Mouse (Mus musculus) v-Abl transformed pro-B cells (cell line): ENCODE measurements at regions not wholly inside any gene's neighbourhood (a gene's known extent, or its start where the extent isn't known, plus 50 kb on each side); places are given as distances from the start of the nearest gene placed in this dataset.

Experiments used
- in situ Hi-C, 2 experiments: fragments of 400-800 bp; cut with MboI; formaldehyde crosslinking; loops; one replicate each; pipeline ENCODE4 v1.15.1; 2025; ENCODE audit not compliant: unreplicated experiment in 2 of 2

DNA sequence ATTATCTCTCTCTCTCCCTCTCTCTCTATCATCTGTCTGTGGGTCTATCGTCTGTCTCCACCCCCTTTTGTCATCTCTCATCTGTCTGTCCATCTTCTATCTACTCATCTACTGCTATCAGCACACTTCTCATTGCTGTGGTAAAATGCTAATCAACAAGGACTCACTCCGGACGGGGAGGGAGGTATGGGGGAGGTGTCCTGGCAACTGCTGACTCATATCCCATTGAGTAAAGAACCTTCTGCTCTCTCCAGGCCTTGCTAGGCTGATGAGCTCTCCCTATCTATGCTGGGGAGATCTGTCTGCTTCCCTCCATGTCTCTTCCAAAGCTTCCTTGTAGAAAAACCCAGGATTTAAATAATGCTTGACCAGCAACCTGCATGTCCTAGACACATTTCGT lies 140.9 kb upstream of the Gm26897 start:
- in situ Hi-C loops = no loop called here

DNA sequence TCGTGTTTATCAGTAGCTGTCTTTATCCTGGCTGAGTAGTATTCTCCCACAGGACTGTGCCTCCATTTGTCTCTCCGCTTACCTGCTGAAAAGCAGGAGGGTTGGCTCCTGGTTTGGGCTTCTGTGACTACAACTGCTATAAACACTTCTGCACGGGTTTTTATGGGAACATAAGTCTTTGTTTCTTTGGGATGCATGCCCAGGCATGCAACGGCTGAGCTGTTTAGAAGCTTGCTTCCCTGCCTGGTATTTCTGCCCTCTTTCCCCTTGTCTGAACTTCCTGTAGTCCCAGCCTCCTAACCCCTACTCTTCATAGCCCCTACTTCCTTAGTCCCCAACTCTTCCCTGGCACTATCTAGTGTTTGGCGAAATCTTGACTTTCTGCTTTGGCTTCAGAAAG lies 139.6 kb upstream of the Gm26897 start:
- in situ Hi-C loops = no loop called here

DNA sequence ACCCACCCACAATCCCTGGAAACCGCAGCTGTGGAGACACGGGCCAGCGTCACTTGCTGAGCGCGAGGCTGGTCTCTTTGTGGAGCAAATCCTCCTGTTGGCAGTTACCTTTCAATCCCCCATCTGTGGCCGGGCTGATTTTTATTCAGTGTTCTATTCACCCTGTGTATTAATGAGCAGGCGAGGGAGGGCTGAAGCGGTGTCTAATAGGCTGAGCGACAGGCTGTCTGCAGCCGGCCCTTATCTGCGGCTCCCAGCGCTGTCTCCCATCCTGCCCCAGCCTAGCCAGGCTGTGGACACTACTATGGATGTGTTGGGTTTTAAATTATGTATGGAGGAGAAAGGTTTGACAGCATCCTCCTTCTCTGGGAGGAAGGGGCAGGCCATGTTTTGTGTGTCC lies 138.3 kb upstream of the Gm26897 start:
- in situ Hi-C loops = no loop called here

DNA sequence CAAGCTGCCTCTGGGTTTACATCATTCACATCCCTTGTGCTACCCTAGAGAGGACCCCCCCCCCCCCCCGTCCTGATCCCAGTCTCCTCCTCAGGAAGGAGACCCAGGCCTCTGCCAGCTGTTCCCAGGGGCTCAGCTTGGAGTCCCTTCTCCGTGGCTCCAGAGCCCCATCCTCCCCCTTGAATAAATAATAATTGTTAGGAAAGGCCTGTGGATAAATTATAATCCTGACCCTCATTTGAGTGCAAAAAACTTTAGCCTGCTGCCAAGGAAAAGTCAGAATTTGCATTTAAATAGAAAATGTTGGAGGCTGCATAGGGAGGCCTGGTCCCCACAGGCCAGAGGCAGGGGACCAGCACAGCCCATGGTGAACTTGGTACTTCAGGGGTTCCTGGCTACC lies 136.0 kb upstream of the Gm26897 start:
- in situ Hi-C loops = no loop called here

DNA sequence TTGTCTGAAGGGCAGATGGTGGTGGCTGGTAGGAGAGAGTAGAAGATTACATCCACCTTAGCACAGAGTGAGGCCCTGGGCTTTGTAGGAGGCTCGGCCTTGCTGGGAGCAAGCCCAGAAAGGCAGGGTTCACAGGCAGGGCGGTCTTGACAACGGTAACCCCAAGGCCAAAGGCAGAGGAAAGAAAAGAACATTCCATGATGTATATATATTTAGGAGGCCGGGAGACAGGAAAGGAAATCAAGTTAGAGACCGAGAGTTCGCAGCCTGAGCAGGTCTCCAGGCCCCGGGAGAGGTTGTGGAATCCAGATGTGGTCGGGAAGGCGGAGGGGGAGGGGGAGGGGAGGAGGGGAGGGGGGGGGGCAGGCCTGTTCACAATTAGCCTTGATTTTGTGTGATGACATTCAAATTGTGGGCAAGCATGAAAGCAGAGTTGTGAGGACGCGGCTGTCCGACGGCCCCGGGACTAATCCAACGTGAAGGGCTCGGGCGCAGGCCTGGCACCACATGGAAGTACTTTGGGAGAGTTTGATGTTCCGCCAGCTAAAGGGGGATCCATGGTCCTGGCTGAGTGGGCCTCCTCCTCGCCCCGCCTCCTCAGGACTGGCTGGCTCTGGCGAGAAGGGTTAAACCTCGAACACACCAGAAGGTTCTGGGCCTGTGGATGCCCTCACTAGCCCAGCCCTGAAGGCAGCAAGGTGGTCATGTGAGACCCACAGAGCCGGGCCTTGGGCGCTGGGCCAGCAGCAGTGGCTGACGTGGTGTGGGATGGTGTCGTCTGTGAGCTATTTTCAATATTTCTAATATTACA lies 131.8 kb upstream of the Gm26897 start:
- in situ Hi-C loops = no loop called here

DNA sequence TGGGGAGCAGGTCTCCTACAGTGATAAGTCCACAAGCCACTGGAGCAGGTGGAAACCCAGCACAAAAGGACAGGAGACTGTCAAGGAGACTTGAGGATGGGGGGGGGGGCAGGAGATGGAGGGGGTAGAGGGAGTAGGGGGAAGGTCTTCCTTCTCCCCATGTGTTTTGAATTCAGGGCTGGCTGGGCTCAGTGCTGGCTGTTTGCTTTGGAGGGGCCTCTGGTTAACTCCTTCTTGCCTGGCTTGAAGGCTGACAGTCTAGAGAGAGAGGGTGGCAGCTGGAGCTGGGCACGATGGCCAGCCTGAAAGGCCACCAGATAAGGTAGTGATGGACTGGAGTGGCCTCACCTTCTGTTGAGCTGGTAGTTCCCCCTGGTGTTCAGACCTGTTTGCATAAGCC lies 120.0 kb upstream of the Gm26897 start:
- in situ Hi-C loops = no loop called here

DNA sequence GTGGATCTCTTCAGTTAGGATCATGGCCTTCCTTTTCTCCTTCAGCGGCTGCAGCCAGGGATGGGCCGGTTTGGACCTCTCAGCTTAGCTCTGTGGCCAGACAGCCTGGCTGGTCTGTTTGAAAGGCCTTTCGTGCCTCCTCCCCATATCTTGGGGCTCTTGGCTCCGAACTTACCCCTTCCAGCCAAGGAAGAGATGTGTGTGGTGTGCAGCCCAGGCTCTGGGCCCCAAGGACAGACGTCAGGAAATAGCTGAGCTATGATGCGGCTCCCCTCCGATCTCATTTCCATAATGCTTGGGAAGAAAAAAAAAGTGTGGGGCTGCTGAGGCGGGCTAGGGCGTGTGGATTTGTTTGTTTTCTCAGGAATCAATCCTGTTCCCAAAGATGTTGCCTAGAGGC lies 113.8 kb upstream of the Gm26897 start:
- in situ Hi-C loops = no loop called here

DNA sequence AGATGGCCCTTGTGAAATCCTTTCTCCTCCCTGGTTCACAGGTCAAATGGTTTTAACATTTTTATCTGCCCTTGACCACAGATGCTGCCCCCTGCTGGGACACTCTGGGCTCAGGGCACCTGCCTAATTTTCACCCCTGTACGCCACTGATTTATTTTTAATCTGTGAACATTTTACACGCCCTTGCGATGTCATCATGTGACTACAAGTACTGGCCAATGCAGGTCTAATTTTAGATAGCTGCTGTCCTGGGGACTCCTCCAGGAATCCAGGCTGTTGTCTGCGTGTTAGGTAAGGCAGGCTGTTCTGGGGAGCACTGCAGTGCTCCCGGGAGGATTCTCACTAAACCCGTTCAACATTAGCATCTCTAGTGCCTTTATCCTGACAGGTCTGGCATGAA lies 113.1 kb upstream of the Gm26897 start:
- in situ Hi-C loops = no loop called here

DNA sequence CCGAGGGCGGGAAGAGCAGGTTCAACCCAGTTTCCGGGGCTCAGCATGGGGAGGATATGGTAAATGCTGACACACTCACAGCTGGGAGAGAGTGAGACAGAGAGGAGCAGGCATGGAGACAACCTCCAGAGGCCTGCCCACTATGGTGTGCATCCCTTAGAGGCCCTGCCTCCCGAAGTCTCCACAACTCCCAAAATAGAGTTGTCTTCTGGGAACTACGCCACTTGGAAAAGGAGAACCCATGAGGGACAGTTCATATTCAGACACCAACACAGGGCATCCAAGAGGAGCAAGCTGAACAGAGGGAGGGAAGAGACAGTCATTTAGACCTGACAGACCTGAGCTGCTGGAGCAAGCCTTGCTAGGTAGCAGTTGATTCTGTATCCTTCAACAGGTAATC lies 111.2 kb upstream of the Gm26897 start:
- in situ Hi-C loops = no loop called here

DNA sequence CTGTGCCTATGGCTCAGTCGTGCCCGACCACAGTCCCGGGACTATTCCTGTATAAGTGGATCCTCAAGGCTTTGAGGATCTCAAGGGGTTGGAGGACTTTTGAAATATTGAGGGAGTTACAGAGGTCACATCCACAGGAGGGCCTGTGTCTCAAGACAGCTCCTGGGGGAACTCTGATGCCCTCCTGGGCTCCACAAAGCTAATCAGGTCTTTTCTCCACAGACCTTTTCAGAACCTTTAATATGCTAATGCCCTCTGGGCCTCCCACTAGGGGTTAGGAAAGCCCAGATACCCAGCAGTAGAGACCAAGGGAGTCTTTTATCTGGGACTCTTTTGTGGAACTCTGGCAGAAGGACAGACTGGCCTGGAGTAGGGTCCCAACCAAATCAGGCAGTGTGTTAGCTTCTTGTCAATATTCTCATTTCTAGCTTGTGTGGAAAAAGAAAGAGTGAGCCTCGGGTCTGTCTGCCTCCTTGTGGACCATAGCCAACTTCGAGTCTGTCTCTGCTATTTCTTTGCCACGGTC lies 107.4 kb upstream of the Gm26897 start:
- in situ Hi-C loops = no loop called here

DNA sequence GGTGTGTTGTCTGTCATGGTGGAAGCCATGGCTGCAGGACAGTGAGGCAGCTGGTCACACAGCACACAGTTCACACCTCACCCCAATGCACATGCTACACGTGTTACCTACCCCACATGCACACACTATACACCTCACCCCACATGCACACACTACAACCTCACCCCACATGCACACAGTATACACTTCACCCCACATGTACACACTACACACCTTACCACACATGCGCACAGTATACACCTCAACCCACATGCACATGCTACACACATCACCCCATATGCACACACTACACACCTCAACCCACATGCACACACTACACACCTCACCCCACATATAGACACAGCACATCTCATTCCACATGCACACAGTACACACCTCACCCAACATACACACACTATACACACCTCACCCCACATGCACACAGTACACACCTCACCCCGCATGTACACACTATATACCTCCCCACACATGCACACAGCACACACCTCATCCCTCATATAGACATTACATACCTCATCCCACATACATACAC lies 103.3 kb upstream of the Gm26897 start:
- in situ Hi-C loops = no loop called here

DNA sequence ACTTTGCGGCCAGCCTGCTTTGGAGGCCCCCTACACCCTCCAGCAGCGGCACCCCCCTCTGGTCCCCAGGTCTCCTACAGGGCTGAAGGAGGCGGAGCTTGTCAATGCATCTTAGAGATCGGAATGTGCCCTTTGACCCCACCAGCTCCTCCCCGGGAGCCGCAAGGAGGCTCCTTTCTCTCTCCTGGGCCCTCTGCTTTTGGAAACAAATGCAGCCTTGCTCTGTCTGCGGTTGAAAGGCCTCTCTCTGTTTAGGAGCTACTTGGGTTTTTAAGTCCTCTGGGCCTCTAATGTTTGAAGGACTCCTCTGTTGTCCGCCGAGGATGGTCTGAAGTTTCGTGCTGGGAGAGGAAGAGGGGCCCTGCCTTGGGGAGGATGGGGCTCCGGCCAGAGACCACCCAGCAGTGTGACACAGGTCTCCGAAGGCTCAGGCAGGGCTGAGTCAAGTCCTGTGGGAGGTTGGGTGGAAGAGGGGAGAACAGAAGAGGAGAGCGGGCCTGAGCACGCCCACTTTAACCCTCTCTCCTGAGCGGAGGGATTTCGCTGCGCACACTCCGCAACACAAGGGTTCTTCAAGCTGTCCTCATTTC lies 102.1 kb upstream of the Gm26897 start:
- in situ Hi-C loops = no loop called here

DNA sequence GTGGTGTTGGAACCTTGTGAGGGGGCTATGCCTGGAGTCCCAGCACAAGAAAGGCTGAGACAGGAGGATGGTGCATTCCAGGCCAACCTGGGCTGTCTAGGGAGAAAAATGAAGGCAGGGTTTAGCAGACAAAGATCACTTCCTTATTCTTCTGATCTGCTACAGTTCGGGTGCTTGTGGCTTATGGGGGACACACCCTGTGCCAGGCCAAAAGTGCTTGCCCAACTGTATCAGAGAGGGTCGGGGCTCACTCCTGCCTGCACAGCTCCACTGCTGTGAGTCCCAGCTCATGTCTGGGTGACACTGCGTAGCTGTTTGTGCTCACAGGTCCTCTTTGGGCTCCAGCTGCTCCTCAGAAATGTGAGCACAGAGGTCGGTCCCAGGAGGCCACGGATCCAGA lies 98.6 kb upstream of the Gm26897 start:
- in situ Hi-C loops = no loop called here

DNA sequence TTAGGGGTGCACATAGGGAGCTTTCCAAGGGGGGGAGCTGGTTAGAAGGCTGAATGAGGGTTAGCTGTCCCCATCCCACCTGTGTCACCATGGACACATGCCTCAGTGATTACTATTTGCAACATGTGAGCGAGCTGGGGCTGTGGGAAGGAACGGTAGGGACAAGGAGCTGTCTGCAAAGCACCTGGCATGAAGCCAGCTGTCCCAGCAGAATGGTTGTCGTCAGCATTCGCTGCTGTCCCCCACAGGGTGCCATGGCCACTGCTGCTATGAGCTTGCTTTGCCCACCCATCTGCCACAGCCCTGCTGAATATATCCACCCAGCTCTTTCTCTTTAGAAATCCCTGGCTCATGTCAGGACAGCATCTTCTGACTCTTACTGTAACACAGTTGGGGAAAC lies 96.8 kb upstream of the Gm26897 start:
- in situ Hi-C loops = no loop called here

DNA sequence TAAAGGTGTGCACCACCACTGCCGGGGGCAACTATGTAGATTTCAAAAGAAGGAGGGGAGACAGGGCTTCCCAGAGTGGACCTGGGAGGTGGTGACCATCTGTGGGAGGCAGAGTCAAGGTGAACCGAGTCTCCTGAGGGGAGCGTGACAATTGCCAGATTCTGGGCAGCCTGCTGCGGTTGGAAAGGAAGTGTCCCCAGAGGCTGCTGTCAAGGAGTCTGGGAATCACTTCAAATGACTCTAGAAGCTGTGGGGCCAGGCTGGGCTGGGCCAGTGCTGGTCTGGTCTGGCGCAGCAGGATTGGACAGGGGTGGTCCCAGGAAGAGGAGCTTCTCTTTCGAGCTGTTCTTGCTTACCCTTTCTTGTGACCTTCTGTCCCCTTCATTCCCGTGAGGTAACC lies 95.4 kb upstream of the Gm26897 start:
- in situ Hi-C loops = no loop called here

DNA sequence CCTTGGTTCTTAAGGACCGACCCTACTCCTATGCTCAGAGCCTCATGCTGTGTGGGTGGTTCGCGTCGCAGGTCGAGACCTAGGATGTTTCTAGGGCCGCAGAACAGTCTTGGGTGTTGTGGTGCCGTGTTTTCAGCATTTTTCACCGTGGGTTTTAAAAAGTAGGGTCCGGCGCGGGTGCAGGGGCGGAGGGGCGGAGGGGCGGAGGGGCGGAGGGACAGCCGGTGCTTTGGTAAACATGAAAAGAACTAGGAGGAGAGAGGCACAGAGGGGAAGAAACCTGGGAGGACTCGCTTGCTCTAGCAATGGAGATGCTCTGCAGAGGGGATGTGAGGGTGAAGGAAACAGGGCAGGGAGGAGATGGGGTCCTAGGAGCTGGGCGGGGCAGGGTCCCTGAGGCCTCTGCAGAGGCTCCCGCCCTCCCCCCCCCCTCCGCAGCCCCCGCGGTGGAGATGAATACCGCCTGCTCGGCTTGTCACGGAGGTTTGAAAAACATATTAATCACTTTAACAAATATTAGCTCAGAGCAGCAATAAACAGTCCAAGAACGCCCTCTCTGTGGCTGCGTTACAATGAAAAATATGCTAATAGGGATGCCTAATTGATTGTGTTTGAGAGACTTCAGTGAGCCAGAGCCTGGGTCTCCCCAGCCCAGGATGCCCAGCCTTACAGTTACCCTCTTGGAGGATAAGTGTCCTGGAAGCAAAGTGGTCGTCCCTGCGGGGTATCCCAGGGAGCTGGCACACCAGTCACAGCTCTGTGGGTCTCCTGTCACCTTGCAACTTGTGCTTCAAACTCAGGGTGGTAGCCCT lies 94.0 kb upstream of the Gm26897 start:
- in situ Hi-C loops = no loop called here

DNA sequence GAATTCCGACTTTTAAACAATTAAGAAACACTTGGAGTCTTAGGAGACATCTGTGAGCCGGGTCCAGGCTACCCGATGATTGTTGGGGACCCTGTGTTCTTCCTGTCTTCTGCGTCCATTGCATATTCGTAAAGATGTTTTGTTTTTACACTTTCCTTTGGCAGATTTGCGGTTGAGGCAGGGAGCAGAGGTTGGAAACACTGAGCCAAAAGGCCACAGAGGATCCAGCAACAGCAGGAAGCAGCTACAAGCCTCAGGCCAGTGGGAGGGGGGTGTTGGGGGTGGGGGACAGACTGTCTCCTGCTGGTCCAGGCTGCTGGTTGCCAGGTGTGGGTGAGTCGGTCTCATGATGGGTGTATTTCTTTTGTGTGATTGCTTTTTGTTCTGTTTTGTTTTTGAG lies 92.7 kb upstream of the Gm26897 start:
- in situ Hi-C loops = no loop called here

DNA sequence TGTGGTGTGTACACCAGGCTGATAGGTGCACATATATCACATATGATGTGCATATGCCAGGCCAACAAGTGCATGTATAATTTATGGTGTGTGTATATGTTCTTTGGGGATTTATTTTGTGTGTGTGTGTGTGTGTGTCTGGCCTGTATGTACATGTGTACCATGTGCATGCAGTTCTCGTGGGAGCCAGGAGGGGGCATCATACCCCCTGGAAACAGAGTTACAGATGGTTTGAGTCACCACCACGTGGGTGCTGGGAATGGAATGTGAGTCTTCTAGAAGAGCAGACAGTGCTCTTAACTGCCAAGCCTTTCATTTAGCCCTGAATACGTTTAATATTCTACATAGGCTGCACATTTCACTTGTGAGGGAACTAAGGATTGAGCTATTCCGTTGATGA lies 92.0 kb upstream of the Gm26897 start:
- in situ Hi-C loops = no loop called here

DNA sequence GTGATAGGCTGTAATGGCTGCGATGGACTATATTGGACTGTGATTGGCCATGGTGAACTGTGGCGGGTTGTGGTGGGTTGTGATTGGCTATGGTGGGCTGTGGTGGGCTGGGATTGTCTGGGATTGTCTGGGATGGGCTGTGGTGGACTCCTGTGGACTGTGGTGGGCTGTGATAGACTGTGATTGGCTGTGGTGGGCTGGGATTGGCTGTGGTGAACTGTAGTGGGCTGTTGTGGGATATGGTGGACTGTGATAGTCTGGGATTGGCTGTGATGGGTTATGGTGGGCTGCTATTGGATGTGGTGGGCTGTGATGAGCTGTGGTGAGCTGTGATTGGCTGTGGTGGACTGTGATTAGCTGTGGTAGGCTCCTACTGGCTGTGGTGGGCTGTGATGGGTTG lies 89.6 kb upstream of the Gm26897 start:
- in situ Hi-C loops = no loop called here

DNA sequence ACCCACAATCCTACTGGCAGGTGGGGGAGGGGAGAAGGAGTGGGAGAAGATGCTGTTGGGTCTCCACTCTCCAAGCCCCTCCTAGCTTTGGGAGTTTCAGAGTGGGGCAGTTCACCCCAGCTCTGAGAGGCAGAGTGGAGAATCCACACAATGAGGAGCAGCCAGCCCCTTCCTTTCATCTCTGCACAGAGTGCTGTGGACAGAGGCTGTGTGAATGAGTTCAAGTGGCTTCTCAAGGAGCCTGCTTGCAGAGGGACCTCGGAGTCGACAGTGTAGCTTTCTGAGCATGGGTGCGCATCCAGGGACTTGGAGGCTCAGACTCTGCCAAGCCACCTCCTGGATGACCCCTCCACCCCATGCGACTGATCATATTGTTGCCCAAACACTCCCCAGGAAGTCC lies 88.9 kb upstream of the Gm26897 start:
- in situ Hi-C loops = no loop called here

DNA sequence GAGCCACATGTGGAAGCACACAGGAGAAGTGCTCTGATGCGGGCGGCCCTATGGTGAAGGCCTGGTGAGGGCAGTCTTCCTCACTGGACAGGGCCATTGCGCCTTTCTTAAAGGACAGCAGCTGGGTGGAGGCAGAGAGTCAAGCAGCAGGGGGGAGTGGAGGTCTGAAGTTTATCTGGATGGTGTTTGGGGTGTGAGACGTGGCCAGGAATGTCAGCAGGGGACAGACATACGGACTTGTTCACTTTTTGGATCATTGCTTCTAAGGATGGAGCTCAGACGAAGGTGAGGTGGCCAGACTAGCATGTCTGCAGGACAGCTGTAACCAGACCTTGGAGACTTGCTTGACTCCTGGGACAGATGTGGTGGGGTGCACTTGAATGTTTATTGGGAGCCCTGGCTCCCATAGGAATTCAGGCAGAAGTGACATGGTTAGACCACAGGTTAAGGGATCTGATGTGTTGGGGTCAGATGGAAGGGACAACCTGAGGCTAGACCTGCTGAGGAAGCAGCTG lies 86.0 kb upstream of the Gm26897 start:
- in situ Hi-C loops = no loop called here
